Mouse (Mus musculus) lung, adult 2 months (tissue): Measurements from ENCODE around the gene Scaf8.

Source experiments
- CTCF ChIP-seq: fragments of 200-500 bp; IDR thresholded peaks from 2 replicates; pipeline ENCODE4 v1.5.1; 2011; ENCODE audit warnings: mild to moderate bottlenecking, low read length, control low read depth; ENCODE audit not compliant: insufficient read depth
- POLR2A ChIP-seq: fragments of 200-500 bp; IDR thresholded peaks from 2 replicates; pipeline ENCODE4 v1.6.1; 2011; ENCODE audit warnings: low read depth, mild to moderate bottlenecking, control low read depth, low read length, borderline replicate concordance; ENCODE audit errors: extremely low read depth

- no peak for TF ChIP-seq POLR2A
- no peak for TF ChIP-seq CTCF
Observed at GRCm38 (mm10) chr17:3217023-3217422, 102.3 kb downstream of the Scaf8 start.
